Mouse (Mus musculus): ENCODE results near the gene Kat6b.
"Not testable (repeated sequence)": the region's sequence is repeated elsewhere in the genome, so short reads cannot be mapped to it uniquely, and the experiment has no call there.

Kat6b gene

DNA sequence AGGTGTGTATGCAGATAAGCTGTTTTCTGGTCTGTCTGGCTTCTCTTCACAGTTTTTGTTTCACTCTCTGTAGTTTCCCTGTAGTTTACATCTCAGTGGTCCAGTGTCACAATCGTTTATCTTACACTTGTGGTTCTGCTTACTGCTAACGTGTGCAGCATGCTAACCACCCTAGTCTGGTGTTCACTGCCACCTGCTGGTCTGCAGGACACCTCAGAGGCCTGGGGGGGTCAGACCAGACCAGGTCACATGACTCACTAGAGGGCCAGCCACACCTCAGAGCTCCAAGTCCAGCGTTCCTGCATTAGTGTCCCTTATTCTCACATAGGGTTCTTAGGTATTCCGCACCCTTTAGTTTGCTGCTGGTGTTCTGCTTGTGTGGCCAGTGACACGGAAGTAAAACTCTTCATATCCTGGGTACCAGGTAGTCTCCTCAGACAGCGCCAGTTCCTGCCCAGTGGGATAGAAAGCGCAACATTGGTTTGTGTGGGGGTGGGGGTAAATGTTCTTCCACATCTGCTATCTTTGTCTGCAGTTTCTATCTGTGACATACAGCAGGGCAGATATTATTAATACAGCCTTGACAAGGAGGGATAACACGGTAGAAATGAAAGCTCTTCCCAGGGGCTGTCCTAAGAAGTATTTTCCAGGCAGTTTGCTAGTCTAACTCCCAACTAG lies 181.4 kb downstream of the Kat6b start:
- DNase-seq (ENCODE audit: low read depth), result no peak

DNA sequence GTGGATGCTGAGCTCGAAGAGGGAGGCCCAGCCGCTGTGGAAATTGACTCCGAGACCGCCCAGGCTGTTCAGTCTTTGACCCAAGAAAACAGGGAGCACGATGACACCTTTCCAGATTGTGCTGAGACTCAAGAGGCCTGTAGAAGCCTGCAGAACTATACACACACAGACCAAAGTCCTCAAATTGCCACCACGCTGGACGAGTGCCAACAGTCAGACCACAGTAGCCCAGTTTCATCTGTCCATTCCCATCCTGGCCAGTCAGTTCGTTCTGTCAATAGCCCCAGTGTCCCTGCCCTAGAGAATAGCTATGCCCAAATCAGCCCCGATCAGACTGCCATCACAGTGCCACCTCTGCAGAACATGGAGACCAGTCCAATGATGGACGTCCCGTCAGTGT lies 188.0 kb downstream of the Kat6b start:
- no peak for DNase-seq (ENCODE audit: low read depth)

DNA sequence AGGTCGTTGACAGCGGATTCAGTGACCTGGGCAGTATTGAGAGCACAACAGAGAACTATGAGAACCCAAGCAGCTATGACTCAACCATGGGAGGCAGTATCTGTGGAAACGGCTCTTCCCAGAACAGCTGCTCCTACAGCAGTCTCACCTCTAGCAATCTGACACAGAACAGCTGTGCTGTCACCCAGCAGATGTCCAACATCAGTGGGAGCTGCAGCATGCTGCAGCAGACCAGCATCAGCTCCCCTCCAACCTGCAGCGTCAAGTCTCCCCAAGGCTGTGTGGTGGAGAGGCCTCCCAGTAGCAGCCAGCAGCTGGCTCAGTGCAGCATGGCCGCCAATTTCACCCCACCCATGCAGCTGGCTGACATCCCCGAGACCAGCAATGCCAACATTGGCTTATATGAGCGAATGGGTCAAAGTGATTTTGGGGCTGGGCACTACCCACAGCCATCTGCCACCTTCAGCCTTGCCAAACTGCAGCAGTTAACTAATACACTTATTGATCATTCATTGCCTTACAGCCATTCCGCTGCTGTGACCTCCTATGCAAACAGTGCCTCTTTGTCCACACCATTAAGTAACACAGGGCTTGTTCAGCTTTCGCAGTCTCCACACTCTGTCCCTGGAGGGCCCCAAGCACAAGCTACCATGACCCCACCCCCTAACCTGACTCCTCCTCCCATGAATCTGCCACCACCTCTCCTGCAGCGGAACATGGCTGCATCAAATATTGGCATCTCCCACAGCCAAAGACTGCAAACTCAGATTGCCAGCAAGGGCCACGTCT lies 188.6 kb downstream of the Kat6b start:
- DNase-seq (ENCODE audit: low read depth), result no peak

DNA sequence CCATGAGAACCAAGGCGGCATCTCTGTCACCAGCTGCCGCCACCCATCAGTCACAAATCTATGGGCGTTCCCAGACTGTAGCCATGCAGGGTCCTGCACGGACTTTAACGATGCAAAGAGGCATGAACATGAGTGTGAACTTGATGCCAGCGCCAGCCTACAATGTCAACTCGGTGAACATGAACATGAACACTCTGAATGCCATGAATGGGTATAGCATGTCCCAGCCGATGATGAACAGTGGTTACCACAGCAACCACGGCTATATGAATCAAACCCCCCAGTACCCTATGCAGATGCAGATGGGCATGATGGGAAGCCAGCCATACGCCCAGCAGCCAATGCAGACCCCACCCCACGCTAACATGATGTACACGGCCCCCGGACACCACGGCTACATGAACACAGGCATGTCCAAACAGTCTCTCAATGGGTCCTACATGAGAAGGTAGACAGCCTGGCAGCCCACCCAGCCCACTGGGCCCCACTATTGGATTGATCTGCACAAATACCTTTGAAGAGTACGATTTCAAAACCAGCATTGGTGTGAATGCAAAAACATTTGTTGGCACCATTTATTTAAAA lies 189.3 kb downstream of the Kat6b start:
- DNase-seq (ENCODE audit: low read depth), result not testable (repeated sequence)

DNA sequence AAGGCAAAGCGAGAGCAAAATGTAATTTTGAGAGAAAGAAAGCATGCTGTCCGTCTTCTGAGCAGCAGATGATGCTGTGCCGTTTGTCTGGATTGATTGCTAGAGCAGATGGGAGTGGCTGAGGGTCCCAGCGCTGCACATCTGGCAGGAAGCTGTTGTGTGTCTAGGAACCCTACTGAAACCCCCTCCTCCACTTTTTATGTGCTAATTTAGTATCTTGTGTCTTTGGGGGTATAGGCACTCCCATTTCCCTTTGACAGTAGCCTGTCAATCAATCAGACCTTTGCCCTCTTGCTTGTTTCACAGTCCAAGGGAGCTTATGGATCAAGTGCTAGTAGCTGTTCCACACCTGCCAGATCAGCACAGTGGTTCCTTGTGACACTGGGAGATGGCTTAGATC lies 191.9 kb downstream of the Kat6b start:
- DNase-seq (ENCODE audit: low read depth), result no peak

DNA sequence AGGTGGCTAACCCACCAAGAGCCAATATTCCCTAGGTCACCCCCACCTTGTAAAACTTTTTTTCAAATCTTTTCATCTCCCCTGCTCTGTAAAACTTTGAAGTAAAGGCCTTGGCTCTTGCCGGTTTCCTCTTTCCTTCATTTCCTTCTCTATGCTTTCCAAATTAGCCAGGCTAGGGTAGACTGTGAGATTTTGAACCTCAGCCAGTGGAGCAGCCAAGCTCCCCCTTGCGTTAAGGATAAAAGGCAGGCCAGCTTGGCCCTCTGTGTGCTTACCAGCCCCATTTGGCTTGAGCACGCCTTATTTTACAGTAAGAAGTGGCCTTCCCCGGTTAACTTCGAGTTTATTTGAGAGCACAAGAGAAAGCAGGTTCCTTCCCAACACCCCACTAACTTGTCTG lies 193.2 kb downstream of the Kat6b start:
- DNase-seq (ENCODE audit: low read depth), result no peak

DNA sequence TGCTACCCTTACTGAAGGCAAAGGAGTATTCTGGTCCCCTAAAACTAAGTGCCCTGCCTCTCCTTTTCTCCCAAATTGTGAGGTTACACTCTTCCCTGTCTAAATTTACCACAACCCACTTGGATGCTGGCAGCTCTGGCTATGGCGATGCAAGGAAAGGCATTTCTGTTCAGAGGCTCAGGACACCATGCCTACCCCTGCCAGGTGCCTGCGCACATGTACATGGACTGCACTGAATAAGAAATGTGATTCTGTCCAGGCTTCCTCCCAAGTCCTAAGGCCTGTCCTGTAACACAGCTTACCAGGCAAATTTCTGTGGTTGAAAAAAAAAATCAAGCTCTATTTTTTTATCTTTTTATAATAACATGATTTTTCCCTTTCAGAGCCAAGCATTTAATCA lies 195.0 kb downstream of the Kat6b start:
- no peak for DNase-seq (ENCODE audit: low read depth)

DNA sequence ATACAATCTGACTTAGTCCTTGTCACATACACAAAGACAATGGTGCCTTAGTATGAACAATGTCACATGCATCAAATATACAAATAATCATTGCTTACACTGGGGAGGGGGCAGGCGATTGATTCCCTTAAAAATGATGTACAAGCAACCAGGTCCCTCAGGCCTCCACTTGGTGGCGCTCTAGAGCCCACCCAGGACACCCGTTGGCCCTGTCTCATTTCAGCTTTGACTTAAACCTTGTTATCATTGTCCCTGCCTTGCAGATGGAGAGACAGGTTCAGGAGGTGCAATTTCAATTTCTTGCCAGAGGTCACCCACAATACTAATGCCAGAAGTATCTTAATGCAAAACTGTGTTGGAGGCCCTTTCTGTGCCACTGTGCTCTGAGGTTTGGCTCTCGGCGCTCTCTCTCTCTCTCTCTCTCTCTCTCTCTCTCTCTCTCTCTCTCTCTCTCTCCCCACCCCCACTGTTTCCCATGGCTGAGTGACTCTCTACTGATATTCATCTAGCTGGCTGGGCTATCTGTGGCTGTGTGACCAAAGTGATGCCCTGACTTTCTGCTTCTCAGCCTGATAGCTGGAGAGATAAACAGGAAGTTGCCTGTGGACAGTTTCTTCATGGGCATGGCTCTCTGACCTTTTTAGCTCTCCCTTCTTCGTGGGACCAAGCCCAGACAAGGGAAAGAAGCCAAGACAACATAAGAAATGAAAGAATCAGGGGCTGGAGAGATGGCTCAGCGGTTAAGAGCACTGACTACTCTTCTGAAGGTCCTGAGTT lies 197.5 kb downstream of the Kat6b start:
- DNase-seq (ENCODE audit: low read depth), result peak; percentile 67

DNA sequence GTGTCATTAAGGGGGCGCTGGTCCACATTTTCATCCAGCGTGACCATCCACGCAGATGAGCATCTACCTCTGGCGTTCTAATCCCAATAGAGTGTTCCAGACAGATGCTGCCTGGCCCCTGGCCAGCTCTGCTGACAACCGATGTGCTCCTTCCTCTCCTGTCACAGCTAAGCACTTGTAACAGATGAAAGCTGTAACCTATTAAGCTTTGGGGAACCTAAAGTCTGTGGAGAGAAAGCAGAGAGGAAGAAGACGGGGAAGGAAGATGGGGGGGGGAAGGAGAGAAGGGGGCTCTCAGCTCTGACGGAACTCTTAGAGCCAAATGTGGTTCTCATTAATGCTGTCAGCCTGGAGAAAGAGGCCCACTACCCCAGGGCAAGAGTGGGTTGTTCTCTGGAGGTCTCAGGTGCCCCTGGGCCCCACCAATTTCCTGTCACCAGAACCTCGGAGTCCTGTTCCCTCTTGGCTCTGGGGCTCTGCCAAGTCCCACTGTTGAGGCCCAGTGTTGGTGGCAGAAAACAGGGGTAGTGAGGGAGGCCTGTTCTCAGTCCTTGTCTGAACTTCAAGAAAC lies 198.5 kb downstream of the Kat6b start:
- DNase-seq (ENCODE audit: low read depth), result no peak

DNA sequence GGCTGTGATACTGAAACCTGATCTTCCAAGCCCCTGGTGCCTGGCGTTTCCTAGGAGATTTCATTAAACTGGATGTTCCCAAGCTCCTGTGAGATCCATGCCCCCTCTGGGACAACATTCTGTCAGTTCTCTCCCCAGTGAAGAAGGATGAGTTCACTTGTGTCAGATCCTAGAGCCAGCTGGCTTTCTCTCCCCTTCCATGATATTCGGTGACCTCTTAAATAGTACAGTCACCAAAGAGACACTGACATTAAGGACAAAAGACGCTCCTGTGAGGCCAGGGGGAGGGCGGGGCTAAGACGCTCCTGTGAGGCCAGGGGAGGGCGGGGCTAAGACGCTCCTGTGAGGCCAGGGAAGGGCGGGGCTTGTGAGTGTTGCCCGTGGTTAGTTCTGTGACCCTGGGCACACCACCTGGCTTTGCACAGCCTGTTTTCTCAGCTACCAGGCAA lies 201.5 kb downstream of the Kat6b start:
- DNase-seq (ENCODE audit: low read depth), result peak; percentile 87

DNA sequence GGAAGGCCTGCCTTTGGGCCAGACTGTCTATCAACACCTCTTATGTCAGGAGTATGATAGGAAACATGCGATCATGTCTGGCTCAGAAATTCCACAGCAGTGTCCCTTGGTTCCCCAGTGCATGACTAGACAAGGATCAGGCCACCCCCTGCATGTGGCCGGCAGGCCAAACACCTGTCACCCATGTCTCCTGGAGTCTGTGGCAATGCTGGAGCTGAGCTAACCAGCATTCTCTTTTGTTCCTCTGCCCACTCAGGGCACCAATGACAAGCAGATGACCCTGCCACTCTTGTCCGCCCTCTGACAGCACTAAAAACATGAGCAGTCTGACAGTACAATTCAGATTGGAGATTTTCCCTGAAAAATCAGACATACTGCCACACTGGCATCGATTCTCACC lies 202.6 kb downstream of the Kat6b start:
- no peak for DNase-seq (ENCODE audit: low read depth)

DNA sequence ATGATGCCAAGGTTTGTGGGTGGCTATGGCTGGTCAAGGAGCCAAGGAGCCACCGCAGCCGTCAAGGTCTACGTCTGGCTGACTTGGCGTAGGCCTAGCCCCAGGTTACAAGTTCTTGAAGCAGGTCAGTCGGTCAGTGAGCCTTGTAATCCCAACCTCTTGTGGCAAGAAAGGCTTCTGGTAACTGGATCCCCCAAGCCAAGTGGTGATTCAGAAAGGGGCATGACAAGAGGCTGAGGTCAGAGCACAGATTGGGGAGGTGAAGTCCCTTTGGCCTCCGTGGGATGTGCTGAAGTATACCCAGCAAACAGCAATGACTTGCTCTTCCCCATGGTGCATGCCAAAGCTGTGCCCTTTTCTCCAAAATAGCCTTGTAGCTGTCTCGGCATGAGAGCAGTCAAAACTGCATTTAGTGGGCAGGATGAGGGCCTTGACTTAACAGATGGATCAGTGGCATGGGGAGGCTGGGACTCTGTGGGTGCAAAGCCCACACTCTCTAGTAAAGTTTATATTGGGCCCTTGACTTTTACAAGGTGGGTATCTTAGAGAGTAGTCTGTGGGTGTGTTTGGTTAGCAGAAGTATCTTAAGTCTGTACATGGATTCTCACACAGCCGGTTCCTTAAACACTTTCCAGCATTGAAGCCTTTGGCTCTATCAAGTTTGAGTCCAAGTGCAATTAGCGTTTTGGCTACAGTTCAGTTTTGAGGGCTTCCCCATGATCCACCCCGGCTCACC lies 204.3 kb downstream of the Kat6b start:
- DNase-seq (ENCODE audit: low read depth), result no peak

DNA sequence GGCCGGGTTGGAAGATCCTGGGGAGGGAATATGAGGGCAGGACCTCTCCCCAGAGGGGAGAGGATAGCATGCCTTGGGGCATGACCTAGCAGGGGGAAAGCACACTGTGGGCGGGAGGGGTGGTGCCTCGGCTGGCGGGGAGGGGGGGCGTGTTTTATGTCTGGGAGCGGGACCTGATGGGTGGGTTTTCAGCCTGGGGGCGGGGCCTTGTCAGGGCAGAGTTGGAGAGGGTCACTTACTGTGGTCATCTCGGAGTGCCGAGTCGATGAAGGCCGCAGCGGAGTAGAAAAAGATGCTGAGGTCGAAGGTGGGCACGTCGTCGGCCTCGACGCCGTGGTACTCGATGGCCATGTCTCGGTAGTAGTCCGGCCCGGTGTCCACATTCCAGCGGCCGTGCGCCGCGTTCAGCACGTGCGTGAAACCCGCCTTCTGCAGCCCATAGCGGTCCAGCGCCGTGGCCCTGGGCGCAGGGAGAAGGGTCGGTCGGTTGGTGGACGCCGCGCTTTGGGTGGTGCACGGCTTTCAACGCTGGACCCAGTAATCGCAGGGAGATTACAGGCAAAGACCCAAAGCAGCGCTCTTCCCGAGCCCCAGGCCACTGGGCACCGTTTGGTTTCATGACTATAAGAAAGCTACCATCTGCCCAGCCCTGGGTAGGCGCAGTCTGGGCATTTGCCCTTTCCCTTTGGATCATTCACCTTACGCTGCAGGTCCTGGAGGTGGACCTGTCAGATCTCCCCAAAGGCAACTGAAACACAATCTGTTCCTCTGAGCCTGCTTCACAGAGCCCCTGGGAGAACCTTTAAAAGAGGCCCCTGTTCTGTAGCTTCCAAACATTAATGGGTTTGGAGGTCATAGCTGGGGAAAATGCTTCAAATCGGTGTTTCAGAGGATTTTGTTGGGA lies 205.4 kb downstream of the Kat6b start:
- DNase-seq (ENCODE audit: low read depth), result no peak

DNA sequence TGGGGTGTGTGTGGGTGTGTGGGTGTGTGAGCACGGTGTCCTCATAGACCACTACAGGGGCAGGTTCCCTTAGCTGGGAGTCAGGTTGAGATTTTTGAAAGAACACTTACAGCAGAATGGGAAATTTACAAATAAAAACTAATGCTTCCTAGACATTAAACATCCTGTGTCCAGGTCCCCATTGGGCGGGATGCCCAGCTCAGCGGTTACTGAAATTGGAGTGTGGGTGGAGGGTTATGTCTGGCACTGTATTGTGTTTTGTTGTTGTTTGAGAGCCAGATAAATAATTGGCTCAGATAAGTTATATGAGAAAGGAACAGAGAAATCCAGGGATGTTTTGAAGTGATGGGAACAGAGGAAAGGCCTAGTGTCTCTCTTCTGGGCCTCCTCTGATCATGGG lies 209.8 kb downstream of the Kat6b start:
- DNase-seq (ENCODE audit: low read depth), result no peak

DNA sequence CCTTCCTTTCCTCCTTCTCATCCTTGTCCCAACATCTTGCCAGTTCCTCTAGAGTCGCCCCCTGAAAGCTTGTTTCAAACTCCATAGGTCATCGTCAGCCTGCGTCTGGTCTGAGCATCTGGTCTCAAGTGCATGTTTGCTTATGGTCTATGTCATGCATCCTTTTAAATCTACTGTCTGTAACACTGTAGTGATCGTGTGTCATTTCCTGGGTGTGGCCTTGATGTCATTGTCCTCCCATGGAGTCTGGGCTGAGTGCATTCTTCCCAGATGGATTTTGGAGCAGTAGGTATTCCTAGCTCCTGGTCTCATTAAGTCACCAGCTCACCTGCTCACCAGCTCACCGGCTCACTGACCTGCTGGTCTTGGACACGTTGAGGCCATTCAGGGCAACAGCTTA lies 213.8 kb downstream of the Kat6b start:
- DNase-seq (ENCODE audit: low read depth), result no peak

DNA sequence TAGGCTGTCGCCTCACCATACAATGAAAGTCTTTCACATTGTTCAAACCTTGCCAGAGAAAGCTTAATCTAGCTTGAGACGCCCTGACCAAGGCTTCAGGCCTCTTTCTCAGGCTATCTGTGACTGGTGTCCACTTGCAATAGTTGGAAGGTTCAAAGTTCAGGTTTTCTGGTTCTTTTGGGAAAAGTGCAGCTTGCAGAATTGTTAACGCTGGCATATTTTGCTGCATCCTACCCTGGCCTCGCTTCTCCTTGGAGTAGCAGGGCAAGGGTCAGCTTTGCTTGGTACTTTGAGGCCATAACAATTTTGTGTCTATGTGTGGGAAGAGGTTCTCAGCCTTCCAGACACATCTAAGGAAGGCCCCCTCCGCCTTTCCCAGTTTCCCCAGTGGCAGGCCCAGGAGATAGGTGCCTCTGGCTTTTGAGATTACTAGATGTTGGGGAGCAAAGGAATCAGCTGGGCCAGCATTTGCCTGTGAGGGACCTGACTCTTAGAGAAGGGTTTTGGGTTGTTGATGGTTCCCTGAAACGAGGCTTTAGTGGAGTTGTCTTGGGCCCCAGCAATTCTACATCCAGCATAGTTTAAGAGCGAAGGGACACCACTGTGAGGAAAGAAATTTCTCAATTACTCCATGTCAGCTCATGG lies 215.1 kb downstream of the Kat6b start:
- no peak for DNase-seq (ENCODE audit: low read depth)

DNA sequence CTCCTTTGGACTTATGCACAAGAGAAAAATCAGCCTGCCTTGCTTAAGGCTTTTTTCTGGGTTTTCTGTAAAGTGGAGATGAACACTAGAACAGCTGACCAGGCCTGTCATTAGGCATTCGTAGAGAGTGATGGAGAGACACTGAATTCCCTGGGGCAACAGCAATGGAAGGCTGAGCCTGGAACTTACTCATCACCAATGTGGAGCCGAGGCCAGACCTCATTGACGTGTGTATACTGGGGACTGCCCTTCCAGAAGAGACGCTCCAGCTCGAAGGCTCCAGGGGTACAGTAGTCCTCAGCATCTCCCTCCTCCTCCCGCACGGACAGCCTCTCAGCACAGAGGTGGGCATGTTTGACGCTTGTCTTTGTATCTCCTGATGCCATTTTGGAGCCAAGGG lies 221.5 kb downstream of the Kat6b start:
- DNase-seq (ENCODE audit: low read depth), result no peak

DNA sequence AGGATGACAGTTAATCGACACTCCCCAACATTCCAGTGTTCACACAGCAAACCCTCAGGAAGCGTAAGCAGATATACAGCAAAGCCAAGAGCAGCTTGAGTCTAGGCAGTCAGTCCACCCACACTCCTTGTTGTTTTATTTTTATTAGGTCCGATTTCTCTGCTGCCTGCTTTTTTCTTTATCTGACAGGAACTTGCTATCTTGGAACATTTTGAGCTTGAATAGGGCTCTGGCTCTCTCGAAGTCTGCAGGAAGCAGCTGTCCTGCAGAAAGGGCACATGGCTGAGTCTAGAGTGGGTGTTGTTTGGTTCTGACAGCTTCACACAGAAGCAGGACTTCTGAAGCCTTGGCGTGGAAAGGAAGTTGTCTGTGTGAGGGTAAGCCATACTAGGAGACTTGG lies 222.0 kb downstream of the Kat6b start:
- DNase-seq (ENCODE audit: low read depth), result no peak

DNA sequence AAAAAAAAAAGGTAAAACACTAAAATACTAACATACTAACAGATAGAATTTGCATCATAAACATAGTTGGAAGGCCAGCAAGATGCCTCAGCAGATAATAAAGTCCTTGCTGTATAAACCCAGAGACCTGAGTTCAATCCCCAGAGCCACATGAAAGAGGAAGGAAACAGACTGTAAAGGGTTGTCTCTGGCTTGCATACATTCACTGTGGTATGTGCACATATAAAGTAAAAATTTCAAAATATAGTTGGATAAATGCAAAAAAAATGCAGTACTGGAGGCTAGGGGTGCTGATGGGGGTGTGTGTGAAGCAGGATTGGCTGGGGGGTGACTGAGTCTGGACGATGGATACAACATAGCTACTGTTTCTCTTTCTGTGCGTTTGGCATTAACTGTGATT lies 224.2 kb downstream of the Kat6b start:
- no peak for DNase-seq (ENCODE audit: low read depth)

All from c-Kit-positive CD71-negative TER-119-negative erythroid progenitor cells, embryonic 14.5 days (primary cell).